Mouse (Mus musculus): ENCODE results near the gene Gorasp2. TPM values are rescaled to one million over a fixed set of nuclear protein-coding genes. Genes with fewer than 3 reads are reported as not detected.

The Gorasp2 gene
- 100 to 1,000 TPM; 117 to 120 TPM for total RNA-seq (2021)
- long read RNA-seq, experiment 1, transcript Gorasp2-203 (9 exons, 1,196 nt), result minor isoform, 5 of 75 reads
- long read RNA-seq, experiment 1, transcript Gorasp2-201 (10 exons, 2,238 nt), result major isoform, 37 of 75 reads
- long read RNA-seq, experiment 1, partial matches to known transcripts, result 27 of 75 reads
- long read RNA-seq, experiment 1, other reads (novel, unspliced or antisense), result 5 of 75 reads
- long read RNA-seq, experiment 2, transcript Gorasp2-201 (10 exons, 2,238 nt), result major isoform, 44 of 50 reads
- long read RNA-seq, experiment 2, partial matches to known transcripts, result 1 of 50 reads
- long read RNA-seq, experiment 2, other reads (novel, unspliced or antisense), result 2 of 50 reads

GRCm38 (mm10) chr2:70660887-70661714 lies at the start of gene Gorasp2:
Gorasp2 (plus strand) TSS chr2:70661576.
- DNase-seq, result peak; percentile 97 to 98

DNA sequence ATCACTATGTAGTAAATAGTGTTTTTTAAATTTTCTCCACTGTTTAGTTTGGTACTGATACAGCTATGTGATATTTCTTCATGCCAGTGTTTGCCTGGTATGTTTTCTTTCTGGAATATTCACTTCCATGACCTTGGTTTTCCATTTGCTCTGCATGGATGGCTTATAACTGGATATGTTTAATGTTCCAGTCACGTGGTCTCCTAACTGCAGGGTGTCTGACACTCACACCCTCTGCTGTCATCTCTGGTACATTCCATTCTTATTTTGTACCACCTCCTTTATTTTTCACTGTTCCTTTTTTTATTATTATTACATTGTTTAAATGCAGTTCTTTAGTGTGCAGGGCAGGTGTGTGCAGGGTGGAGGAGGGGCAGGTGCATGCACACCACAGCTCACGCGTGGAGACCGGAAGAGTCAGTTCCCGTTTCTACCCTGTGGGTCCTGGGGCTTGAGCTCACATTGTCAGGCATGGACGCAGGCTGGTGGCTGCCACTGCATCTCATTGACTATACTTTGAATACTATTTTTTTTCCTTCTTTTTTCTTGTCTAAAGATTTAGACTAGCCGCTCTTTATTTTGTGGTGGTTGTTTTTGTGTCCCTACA lies 46.5 kb upstream of the Gorasp2 start:
- DNase-seq, result no peak

- DNase-seq, result no peak
Observed at GRCm38 (mm10) chr2:70616076-70616475, 45.3 kb upstream of the Gorasp2 start.

DNA sequence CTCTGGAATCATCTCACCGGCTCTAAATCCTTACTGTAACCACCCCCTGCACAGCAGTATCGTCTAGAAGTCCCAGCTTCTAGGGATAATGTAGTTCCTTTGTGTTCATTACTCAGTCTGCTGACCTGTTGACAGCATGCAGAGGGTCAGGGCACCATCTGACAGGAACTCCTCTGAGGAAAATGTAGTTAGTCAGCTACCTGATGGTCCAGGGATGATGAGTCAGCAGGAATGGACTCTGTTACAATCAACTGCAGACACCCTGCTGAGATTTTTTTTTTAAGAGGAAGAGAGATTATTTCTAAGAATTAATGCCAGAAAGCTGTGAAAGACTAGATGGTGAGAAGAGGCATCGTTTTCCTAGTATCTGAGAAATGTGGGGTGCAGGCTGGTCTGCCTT lies 44.8 kb upstream of the Gorasp2 start:
- no peak for DNase-seq

DNA sequence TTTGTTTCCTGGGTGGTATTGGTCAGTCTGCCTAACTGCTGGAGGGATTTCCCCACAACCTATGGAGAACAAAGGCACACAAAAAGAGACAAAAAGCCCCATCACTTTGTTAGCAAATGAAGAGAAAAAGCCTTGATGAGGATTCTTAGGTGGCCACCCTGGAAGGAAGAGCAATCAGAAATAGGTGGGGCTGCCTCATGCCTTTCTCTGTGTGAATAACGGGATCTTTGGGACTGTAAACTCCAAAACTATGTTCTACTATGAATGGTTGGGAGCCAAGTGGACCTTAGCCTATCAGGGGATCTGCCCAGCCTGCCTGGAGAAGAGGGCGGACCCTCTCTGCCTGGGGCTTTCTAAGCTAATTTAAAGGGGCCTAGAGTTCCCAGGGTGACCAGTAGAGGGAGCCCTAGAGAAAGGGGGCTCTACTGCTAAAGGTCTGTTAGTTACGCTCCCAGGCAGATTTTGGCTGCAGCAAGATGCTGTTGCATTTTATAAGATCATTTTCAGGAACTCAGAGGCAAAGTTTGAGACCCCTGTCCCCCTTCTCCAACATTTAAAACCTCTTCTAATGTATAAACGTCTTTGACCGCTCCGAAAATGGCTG lies 42.0 kb upstream of the Gorasp2 start:
- DNase-seq, result no peak

DNA sequence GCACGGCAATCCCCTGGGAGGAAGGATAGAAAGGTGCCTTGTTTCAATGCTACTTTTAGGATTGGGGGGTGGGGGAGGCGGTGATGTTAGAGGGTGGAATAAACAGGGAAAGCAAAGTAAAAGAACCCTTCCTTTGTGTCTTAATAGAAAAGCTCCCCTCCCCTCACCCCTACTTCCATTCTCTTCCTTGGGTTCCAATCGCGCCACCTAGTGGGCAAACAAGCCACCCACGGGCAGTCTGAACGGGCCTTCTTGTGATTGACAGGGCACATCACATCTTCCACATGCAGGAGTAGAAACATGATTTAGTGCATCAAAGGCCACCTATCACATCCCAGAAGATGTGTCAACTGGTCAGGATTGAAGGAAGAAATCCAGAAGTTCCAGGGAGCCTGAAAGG lies 41.2 kb upstream of the Gorasp2 start:
- peak; percentile 62 to 68 for DNase-seq

- DNase-seq, result no peak
Observed at GRCm38 (mm10) chr2:70622244-70622643, 39.1 kb upstream of the Gorasp2 start.

DNA sequence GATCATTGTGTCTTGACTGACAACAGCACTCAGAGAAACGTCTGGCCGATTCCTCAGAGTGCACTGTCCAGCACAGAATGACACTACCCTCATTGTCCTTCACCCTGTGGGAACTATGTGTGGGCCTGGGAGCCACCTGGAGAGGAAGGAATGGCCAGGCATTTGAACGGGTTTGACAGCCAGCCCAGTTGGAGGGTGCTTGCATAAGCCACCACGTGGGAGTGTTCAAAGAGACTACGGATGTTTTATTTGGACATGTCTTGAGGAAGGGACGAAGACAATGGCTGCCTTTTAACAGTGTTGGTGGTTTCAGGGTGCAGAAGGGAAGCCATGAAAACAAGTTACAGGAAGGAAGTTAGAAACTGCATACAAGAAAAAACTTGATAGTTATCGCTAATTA lies 35.6 kb upstream of the Gorasp2 start:
- DNase-seq, result no peak

GRCm38 (mm10) chr2:70628397-70628796 lies 33.0 kb upstream of the Gorasp2 start:
- DNase-seq, result no peak

DNA sequence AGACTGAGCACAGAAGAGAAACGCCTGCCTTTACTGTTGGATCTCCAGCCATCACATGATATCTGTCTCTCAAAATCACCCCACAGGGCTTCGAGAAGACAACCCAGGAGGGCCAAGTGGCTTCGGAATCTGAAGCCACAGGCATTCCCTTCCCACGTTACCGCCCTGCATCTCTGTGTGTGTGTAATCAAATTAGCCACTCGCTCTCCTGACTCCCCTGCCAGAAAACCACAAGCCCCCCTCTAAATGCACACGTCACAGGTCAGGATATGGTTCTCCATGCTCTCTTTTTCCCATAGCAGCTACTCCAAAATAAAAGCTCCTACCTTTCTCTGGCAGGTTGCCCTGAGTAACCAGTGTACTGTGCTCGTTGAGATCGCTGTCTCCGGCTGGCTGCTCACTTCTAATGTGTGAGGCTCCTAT lies 32.0 kb upstream of the Gorasp2 start:
- peak in 1 of 2 experiments; percentile 8 for DNase-seq

GRCm38 (mm10) chr2:70629921-70630320 lies 31.5 kb upstream of the Gorasp2 start:
- no peak for DNase-seq

- no peak for DNase-seq
Observed at GRCm38 (mm10) chr2:70631321-70631720, 30.1 kb upstream of the Gorasp2 start.

DNA sequence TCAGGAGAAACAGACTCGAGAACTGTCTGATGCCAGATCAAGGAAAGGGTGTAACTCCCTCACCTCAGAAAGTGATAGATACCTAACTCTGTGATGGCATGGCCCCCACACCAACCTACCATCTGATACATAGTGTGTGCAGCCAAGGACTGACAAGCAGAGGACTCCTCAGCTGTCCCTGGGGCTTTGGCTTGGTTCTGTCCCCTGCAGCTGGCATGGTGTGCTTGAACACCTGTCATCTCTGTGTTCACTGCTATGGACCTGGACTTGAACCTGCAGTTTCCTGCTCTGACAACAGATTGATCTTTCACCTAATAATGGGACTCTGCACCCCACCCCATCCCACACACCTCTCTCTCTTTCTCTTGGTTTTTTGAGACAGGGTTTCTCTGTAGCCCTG lies 29.0 kb upstream of the Gorasp2 start:
- DNase-seq, result no peak

DNA sequence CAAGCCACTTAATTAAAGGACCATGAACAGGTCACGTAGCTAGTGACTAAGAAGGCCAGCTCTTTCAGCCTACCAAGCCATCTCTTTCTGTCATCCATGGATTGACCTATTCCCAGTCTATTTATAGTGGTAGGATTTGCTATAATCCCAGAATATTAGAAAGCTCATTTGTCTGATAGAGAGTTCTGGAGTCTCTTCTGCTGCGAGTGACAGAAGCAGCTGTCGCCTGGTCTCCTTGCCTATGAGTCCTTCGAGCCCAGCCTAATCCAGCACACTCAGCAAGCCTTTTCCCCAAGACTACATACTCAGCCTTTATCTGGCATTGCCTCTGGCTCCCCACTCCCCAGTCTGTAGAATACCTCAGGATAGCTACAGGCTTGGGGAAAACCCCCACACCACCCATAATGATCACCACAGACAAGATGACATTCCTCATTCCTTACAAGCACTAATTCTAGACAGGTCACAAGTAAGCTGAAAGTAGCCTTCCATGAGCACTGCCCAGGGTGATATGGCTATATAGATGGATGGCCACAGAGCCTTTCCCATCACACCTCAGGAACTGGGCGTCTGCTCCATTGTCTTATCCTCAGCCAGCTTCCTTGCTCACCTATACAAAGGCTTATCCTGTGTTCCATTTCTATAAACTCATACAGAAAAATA lies 27.2 kb upstream of the Gorasp2 start:
- no peak for DNase-seq

DNA sequence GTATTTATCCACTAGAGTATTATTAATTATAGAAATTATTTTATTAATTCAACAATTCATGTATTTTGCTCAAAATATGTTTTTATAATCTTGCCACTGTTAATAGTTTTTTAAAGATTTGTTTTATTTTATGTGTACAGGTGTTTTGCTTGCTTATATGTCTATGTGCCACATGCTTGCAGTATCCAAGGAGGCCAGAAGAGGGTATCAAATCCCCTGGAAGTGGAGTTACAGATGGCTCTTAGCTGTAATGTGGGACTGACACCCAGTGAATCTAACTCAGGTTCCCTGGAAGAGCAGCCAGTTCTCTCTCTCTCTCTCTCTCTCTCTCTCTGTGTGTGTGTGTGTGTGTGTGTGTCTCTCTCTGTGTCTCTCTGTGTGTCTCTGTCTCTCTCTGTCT lies 20.4 kb upstream of the Gorasp2 start:
- DNase-seq, result no peak

DNA sequence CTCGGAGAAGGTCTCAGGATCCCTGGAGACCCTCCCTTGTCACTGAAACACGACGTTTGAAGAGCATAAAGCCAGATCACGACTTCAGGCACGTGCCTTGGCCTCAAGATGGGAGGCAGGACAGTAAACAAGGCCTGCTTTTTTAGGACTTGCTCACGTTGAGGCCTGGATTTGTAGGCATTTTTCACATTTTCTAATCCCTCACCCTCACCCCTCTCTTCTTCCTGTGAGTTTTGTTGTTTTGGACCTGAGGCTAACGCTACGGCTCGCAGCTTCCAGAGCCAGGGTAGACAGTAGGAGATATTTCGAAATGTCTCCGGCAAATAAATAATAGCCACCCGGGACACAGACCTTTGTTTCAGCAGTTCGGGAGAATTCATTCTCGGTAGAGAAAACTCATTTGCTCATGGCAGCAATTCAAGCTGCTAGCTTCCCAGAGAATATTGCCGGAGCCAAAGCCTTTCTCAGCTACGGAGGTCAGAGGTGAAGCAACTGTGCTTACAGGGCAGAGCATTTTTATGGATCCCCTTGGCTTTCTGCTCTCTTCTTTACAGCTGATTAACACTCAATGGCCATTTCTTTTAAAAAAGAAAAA lies 18.3 kb upstream of the Gorasp2 start:
- DNase-seq, result peak in 1 of 2 experiments; percentile 21

- DNase-seq, result no peak
Observed at GRCm38 (mm10) chr2:70645266-70645780, 16.1 kb upstream of the Gorasp2 start.

DNA sequence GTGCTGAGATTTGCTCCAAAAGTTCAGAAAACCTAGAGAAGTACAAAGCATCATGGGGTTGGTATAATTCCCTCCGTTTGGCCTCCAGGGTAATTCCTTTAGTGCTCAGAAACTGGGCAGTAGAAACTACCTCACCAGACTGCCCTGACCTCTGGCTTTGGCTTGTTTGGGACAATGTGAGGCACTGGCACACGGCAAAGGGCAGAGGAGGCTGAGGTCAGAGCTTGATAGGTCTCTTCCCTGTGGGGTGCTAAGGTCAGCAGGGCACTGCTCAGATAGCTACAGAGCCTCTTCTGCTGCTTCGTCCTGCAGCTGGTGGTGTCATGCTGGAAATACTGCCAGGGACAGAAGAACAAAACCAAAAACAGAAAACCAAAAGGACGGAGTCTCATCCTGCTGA lies 13.7 kb upstream of the Gorasp2 start:
- no peak for DNase-seq

DNA sequence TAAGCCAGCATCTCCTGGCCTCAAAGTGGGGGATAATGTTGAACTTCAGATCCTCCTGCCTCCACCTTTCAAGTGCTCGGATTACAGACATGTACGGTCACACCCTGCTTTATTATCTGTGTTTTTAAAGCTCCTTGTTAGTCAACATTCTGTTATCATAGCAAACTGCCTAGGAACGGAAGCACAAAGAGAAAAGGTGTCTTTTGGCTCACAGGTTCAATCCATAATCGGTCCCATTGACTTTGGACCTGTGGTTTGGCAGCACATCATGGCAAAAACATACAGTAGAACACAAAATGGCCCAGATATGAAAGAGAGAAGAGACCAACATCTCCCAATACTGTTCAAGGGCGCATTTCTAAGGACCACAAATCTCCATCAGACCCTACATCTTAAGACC lies 13.1 kb upstream of the Gorasp2 start:
- DNase-seq, result no peak

DNA sequence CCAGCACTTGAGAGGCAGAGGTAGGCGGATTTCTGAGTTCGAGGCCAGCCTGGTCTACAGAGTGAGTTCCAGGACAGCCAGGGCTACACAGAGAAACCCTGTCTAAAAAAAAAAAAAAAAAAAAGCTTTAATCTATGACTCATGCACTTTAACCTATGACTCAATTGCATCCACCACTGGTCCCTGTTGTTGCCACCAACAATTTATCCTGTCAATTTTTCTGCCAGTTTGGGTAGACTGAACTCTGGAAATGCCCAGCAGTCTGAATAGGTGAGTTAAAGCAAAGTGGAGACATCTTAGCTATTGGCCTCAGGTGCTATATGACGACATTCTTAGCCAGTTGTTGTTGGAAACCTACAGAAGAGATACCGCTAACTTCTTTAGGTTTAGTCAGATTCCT lies 11.9 kb upstream of the Gorasp2 start:
- no peak for DNase-seq

DNA sequence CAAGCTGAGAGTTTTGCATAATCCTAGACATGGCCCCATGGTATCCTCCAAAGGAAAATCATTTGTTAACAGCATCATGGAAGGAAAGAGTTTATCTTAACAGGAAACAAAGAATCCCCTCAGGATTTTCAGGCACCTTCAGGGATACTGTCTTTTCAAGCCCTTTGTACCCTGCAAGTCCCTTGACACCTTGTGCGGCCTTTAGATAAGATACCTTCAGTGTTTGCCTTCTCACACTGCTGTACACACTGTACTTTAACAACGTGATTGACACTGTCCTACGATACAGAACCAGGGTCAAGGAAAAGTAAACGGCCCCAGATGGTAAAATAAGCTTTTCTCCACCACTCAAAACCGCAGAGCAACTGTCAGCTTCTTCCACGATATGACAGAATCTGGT lies 9.6 kb upstream of the Gorasp2 start:
- DNase-seq, result no peak
